Mouse (Mus musculus): ENCODE results near the gene Plch2. TPM values are rescaled to one million over a fixed set of nuclear protein-coding genes. Genes with fewer than 3 reads are reported as not detected.

The Plch2 gene
- polyA plus RNA-seq, 1 experiment from 2014 or later = 4.6 TPM

- Histone ChIP-seq H3K4me1 (ENCODE audit: insufficient read depth, low read depth, low read length) (no peaks in the 10 kb centered on the region; the same call in 1 of the 2 replicates), H3K9ac (replicated peaks; ENCODE audit: low read depth) (no peak overlapping the region), H3K9me3 (ENCODE audit: low read length) (no peaks in the 10 kb centered on the region), H3K27ac (ENCODE audit: low read length) (no peak overlapping the region), H3K4me3 (ENCODE audit: low read depth, low read length) (no peak overlapping the region), H3K27me3 (replicated peaks; ENCODE audit: insufficient read depth, low read length) (no peaks in the 10 kb centered on the region), H3K36me3 (ENCODE audit: insufficient read depth, low read length) (no peaks in the 10 kb centered on the region), H3K4me2 (replicated peaks; ENCODE audit: low read depth, low read length) (no peak overlapping the region)
- no peak for TF ChIP-seq CTCF (IDR thresholded peaks at IDR 0.05)
- no peak for TF ChIP-seq EP300 (IDR thresholded peaks at IDR 0.05)
- ATAC-seq = no peak
- WGBS = 64% methylated on average over 3 of the region's 3 CpGs
- no peak for DNase-seq (ENCODE audit: low spot score)
These were observed 51.3 kb downstream of the Plch2 start for GRCm38 (mm10) chr4:155005278-155005677.

- Histone ChIP-seq H3K9me3 (ENCODE audit: low read length) (no peaks in the 10 kb centered on the region), H3K27ac (ENCODE audit: low read length) (no peak overlapping the region), H3K27me3 (replicated peaks; ENCODE audit: insufficient read depth, low read length) (no peaks in the 10 kb centered on the region), H3K4me3 (ENCODE audit: low read depth, low read length) (no peak overlapping the region), H3K4me1 (ENCODE audit: insufficient read depth, low read depth, low read length) (no peaks in the 10 kb centered on the region; the same call in 1 of the 2 replicates), H3K9ac (replicated peaks; ENCODE audit: low read depth) (no peak overlapping the region), H3K36me3 (ENCODE audit: insufficient read depth, low read length) (no peaks in the 10 kb centered on the region), H3K4me2 (replicated peaks; ENCODE audit: low read depth, low read length) (no peak overlapping the region)
- TF ChIP-seq CTCF (IDR thresholded peaks at IDR 0.05) = no peak
- no peak for TF ChIP-seq EP300 (IDR thresholded peaks at IDR 0.05)
- ATAC-seq (no peak), DNase-seq (ENCODE audit: low spot score) (no peak)
- 58% methylated on average over 5 of the region's 5 CpGs for WGBS
These were observed 57.2 kb downstream of the Plch2 start for GRCm38 (mm10) chr4:154999379-154999778.

DNA sequence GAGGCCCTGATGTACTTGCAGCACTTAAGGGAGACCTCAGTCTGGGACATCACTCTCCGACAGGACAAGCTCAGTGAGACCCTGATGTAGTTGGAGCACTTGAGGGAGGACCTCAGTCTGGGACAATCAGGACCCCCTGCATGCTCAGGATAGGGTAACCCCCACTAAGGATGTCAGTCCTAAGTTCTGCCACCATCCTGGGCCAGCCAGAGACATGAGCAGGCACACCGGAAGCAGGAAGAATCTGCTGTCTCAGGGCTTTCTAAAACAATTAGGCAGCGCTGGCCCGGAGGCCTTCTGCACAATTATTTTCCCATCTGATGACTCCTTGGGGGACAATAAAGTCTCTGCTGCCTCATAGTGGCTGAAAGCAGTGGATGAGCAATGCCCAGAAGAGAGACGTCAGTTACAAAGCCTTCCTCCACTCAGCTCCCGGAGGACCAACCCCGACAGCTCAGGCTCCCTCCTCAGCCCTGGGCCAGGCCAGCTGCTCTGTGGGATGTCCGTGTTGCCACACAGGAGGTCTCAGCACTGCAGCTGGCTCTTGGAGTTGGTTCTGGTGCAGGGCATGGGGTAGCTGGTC lies 59.9 kb downstream of the Plch2 start:
- 45% methylated on average over 8 of the region's 8 CpGs for WGBS
- H3K27me3 ChIP-seq (replicated peaks; ENCODE audit: insufficient read depth, low read length) = no peaks in the 10 kb centered on the region
- H3K4me1 ChIP-seq (ENCODE audit: insufficient read depth, low read depth, low read length) = no peaks in the 10 kb centered on the region; the same call in 1 of the 2 replicates
- H3K4me2 ChIP-seq (replicated peaks; ENCODE audit: low read depth, low read length) = no peak overlapping the region
- H3K4me3 ChIP-seq (ENCODE audit: low read depth, low read length) = no peak overlapping the region
- ATAC-seq (peak; percentile 25), DNase-seq (ENCODE audit: low spot score) (peak; percentile 17)
- no peak overlapping the region for H3K9ac ChIP-seq (replicated peaks; ENCODE audit: low read depth)
- H3K36me3 ChIP-seq (ENCODE audit: insufficient read depth, low read length) = no peaks in the 10 kb centered on the region
- no peaks in the 10 kb centered on the region for H3K9me3 ChIP-seq (ENCODE audit: low read length)
- H3K27ac ChIP-seq (ENCODE audit: low read length) = no peak overlapping the region
- TF ChIP-seq CTCF (IDR thresholded peaks at IDR 0.05) = peak; percentile 46
- no peak for TF ChIP-seq EP300 (IDR thresholded peaks at IDR 0.05)

GRCm38 (mm10) chr4:154994876-154995275 lies 61.7 kb downstream of the Plch2 start:
- DNase-seq (ENCODE audit: low spot score) (no peak), ATAC-seq (no peak)
- 72% methylated on average over 4 of the region's 4 CpGs for WGBS
- Histone ChIP-seq H3K27ac (ENCODE audit: low read length) (no peak overlapping the region), H3K4me3 (ENCODE audit: low read depth, low read length) (no peak overlapping the region), H3K27me3 (replicated peaks; ENCODE audit: insufficient read depth, low read length) (no peaks in the 10 kb centered on the region), H3K9ac (replicated peaks; ENCODE audit: low read depth) (no peak overlapping the region), H3K9me3 (ENCODE audit: low read length) (no peaks in the 10 kb centered on the region), H3K36me3 (ENCODE audit: insufficient read depth, low read length) (no peaks in the 10 kb centered on the region), H3K4me1 (ENCODE audit: insufficient read depth, low read depth, low read length) (no peaks in the 10 kb centered on the region), H3K4me2 (replicated peaks; ENCODE audit: low read depth, low read length) (no peak overlapping the region)
- no peak for TF ChIP-seq CTCF (IDR thresholded peaks at IDR 0.05)

DNA sequence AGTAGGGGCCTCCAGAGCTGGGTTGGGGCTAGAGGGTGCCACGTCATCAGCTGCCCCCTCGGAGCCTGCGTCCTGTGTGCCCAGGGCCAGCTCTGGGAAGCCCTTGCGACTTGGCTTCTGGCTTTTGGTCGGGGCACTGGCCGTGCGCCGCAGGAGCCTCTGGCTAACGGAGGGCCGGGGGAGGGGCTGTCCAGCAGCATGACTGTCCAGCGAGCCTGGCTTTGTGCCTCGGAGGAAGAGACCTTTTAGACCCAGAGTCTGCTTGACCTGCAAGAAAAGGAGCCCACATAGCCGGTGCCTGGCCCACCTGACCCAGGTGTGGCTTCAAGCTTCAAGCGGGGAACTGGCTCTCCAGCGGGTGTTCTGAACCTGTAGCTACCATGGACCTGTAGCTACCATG lies 69.8 kb downstream of the Plch2 start:
- no peak for TF ChIP-seq CTCF (IDR thresholded peaks at IDR 0.05)
- no peak for TF ChIP-seq EP300 (IDR thresholded peaks at IDR 0.05)
- Histone ChIP-seq H3K27ac (ENCODE audit: low read length) (no peak overlapping the region), H3K36me3 (ENCODE audit: insufficient read depth, low read length) (no peaks in the 10 kb centered on the region), H3K4me2 (replicated peaks; ENCODE audit: low read depth, low read length) (no peak overlapping the region), H3K27me3 (replicated peaks; ENCODE audit: insufficient read depth, low read length) (no peaks in the 10 kb centered on the region), H3K9ac (replicated peaks; ENCODE audit: low read depth) (no peak overlapping the region), H3K4me1 (ENCODE audit: insufficient read depth, low read depth, low read length) (no peaks in the 10 kb centered on the region), H3K9me3 (ENCODE audit: low read length) (no peaks in the 10 kb centered on the region), H3K4me3 (ENCODE audit: low read depth, low read length) (no peak overlapping the region)
- WGBS = 73% methylated on average over 15 of the region's 15 CpGs
- DNase-seq (ENCODE audit: low spot score) (no peak), ATAC-seq (no peak)

GRCm38 (mm10) chr4:154986096-154986495 lies 70.5 kb downstream of the Plch2 start:
- Histone ChIP-seq H3K27me3 (replicated peaks; ENCODE audit: insufficient read depth, low read length) (no peaks in the 10 kb centered on the region), H3K27ac (ENCODE audit: low read length) (no peak overlapping the region), H3K9me3 (ENCODE audit: low read length) (no peaks in the 10 kb centered on the region), H3K4me1 (ENCODE audit: insufficient read depth, low read depth, low read length) (no peaks in the 10 kb centered on the region), H3K36me3 (ENCODE audit: insufficient read depth, low read length) (no peaks in the 10 kb centered on the region), H3K4me3 (ENCODE audit: low read depth, low read length) (no peak overlapping the region), H3K9ac (replicated peaks; ENCODE audit: low read depth) (no peak overlapping the region), H3K4me2 (replicated peaks; ENCODE audit: low read depth, low read length) (no peak overlapping the region)
- TF ChIP-seq EP300 (IDR thresholded peaks at IDR 0.05) (no peak), CTCF (IDR thresholded peaks at IDR 0.05) (peak; percentile 81)
- DNase-seq (ENCODE audit: low spot score) (peak; percentile 81), ATAC-seq (peak; percentile 40)
- WGBS = 16% methylated on average over 13 of the region's 17 CpGs

All from lung, postnatal 0 days (tissue).